Mouse (Mus musculus): ENCODE measurements around the gene Idh2. TPM values are rescaled to one million over a fixed set of nuclear protein-coding genes. Genes with fewer than 3 reads are reported as not detected.

Gene Idh2
- total RNA-seq, 2 experiments from 2014 or later: 1,585 to 1,668 TPM

Other genes starting within 250 kb of the Idh2 start
- gene Ap3s2, start 194.7 kb downstream of the Idh2 start, total RNA-seq (2021): 10 to 100 TPM; 19.2 to 21.5 TPM
- gene Arpin, start 180.0 kb downstream of the Idh2 start, total RNA-seq (2021): 10 to 100 TPM; 11.4 to 11.7 TPM
- gene Zfp710, start 90.6 kb downstream of the Idh2 start, total RNA-seq (2021): 10 to 100 TPM; 27.7 to 29.9 TPM
- gene Sema4b, start 71.4 kb upstream of the Idh2 start, total RNA-seq (2021): 10 to 100 TPM; 11.0 to 12.7 TPM
- gene Cib1, start 117.4 kb upstream of the Idh2 start, total RNA-seq (2021): 10 to 100 TPM; 14.1 to 18.0 TPM
- 1 to 10 TPM; 1.4 to 1.8 TPM for gene Gdpgp1, start 117.5 kb upstream of the Idh2 start, total RNA-seq (2021)
- under 1 TPM; 0.28 to 0.52 TPM for gene Ttll13, start 131.0 kb upstream of the Idh2 start, total RNA-seq (2021)
- gene Ngrn, start 145.8 kb upstream of the Idh2 start, total RNA-seq (2021): 10 to 100 TPM; 25.1 to 27.1 TPM
- gene Vps33b, start 154.3 kb upstream of the Idh2 start, total RNA-seq (2021): 1 to 10 TPM; 5.8 to 6.1 TPM
- gene Prc1, start 179.1 kb upstream of the Idh2 start, total RNA-seq (2021): 1 to 10 TPM; 2.9 to 3.7 TPM
- gene Rccd1, start 209.1 kb upstream of the Idh2 start, total RNA-seq (2021): 1 to 10 TPM; 6.1 to 6.7 TPM
- 10 to 100 TPM; 13.5 to 15.8 TPM for gene Unc45a, start 225.6 kb upstream of the Idh2 start, total RNA-seq (2021)
- gene Hddc3, start 227.7 kb upstream of the Idh2 start, total RNA-seq (2021): 10 to 100 TPM; 35.2 to 38.9 TPM

All from heart, postnatal 25 days (tissue).